Mouse (Mus musculus) mature B cell (primary cell): ENCODE results near the gene Lmx1b.

Experiments used
- in situ Hi-C: fragments of 300-500 bp; cut with MboI; formaldehyde crosslinking; loops from 2 replicates; pipeline ENCODE4 v1.14.3; 2019

Gene Lmx1b

GRCm38 (mm10) chr2:33582457-33583060 is 57.8 kb downstream of the Lmx1b start:
- in situ Hi-C loops, result no loop called here

GRCm38 (mm10) chr2:33581866-33582265 is 58.4 kb downstream of the Lmx1b start:
- in situ Hi-C loops, result no loop called here

GRCm38 (mm10) chr2:33581449-33581777 is 58.9 kb downstream of the Lmx1b start:
- in situ Hi-C loops, result no loop called here

GRCm38 (mm10) chr2:33580697-33581448 is 59.4 kb downstream of the Lmx1b start:
- in situ Hi-C loops, result no loop called here

GRCm38 (mm10) chr2:33575406-33575805 is 64.9 kb downstream of the Lmx1b start:
- in situ Hi-C loops, result no loop called here

GRCm38 (mm10) chr2:33573075-33573474 is 67.2 kb downstream of the Lmx1b start:
- in situ Hi-C loops, result no loop called here

GRCm38 (mm10) chr2:33571219-33571824 is 69.0 kb downstream of the Lmx1b start:
- in situ Hi-C loops, result no loop called here

- in situ Hi-C loops, result no loop called here
These were observed 70.6 kb downstream of the Lmx1b start for GRCm38 (mm10) chr2:33569698-33570097.

GRCm38 (mm10) chr2:33569240-33569639 is 71.1 kb downstream of the Lmx1b start:
- in situ Hi-C loops, result no loop called here

GRCm38 (mm10) chr2:33565886-33566285 is 74.4 kb downstream of the Lmx1b start:
- in situ Hi-C loops, result no loop called here

- in situ Hi-C loops, result no loop called here
These were observed 75.6 kb downstream of the Lmx1b start for GRCm38 (mm10) chr2:33564748-33565147.

- in situ Hi-C loops, result no loop called here
These were observed 80.6 kb downstream of the Lmx1b start for GRCm38 (mm10) chr2:33559752-33560151.

GRCm38 (mm10) chr2:33559334-33559733 is 81.0 kb downstream of the Lmx1b start:
- in situ Hi-C loops, result no loop called here

- in situ Hi-C loops, result no loop called here
These were observed 82.1 kb downstream of the Lmx1b start for GRCm38 (mm10) chr2:33558233-33558632.

- in situ Hi-C loops, result no loop called here
These were observed 84.7 kb downstream of the Lmx1b start for GRCm38 (mm10) chr2:33555573-33555972.

- in situ Hi-C loops, result no loop called here
These were observed 87.6 kb downstream of the Lmx1b start for GRCm38 (mm10) chr2:33552672-33553071.

- in situ Hi-C loops, result no loop called here
These were observed 92.7 kb downstream of the Lmx1b start for GRCm38 (mm10) chr2:33547595-33547994.

GRCm38 (mm10) chr2:33546879-33547278 is 93.4 kb downstream of the Lmx1b start:
- in situ Hi-C loops, result no loop called here

- in situ Hi-C loops, result no loop called here
These were observed 94.3 kb downstream of the Lmx1b start for GRCm38 (mm10) chr2:33546051-33546450.

GRCm38 (mm10) chr2:33544781-33545566 is 95.3 kb downstream of the Lmx1b start:
- in situ Hi-C loops, result no loop called here

GRCm38 (mm10) chr2:33544203-33544762 is 96.0 kb downstream of the Lmx1b start:
- in situ Hi-C loops, result no loop called here
